Mouse (Mus musculus) kidney, postnatal 36 days (tissue): Measurements from ENCODE around the gene Rpa3.

Source experiments
- DNase-seq, 2 experiments: peaks; one replicate each; pipeline ENCODE4 v3.0.0; 2021 to 2022; ENCODE audit warnings: mixed read lengths in 2 of 2

The Rpa3 gene

GRCm38 (mm10) chr6:8209047-8209865, 49.7 kb downstream of the Rpa3 start, which contains the start of gene Mios:
Gene Mios, plus strand, starts transcription at chr6:8209222.
- peak; percentile 88 to 92 for DNase-seq
